Mouse (Mus musculus): ENCODE data around the gene Cd5l.

- TF ChIP-seq MAX (IDR thresholded peaks at IDR 0.05; ENCODE audit: low read depth), result no peak
- no peak for TF ChIP-seq CEBPB (IDR thresholded peaks at IDR 0.05; ENCODE audit: insufficient read depth, poor library complexity, severe bottlenecking)
- TF ChIP-seq POLR2A (IDR thresholded peaks at IDR 0.05; ENCODE audit: insufficient read length, low read depth), result no peak
- no peak for TF ChIP-seq REST (IDR thresholded peaks at IDR 0.05; ENCODE audit: insufficient read depth, insufficient read length)
- no peak for TF ChIP-seq E2F4 (IDR thresholded peaks at IDR 0.05; ENCODE audit: insufficient read depth)
- TF ChIP-seq TCF12 (IDR thresholded peaks at IDR 0.05; ENCODE audit: insufficient read depth, poor library complexity, severe bottlenecking), result no peak
- TF ChIP-seq USF1 (IDR thresholded peaks at IDR 0.05; ENCODE audit: low read depth), result no peak
- TF ChIP-seq SRF (IDR thresholded peaks at IDR 0.05; ENCODE audit: control insufficient read depth, insufficient read length, low read depth), result no peak
- TF ChIP-seq MYOD1 (IDR thresholded peaks at IDR 0.05; ENCODE audit: control insufficient read depth in 1 of 3, insufficient read length in 2 of 3, low read depth in 2 of 3), result no peak
- TF ChIP-seq POLR2AphosphoS2 (IDR thresholded peaks at IDR 0.05; ENCODE audit: insufficient read length, low read depth), result no peak
Measured at GRCm38 (mm10) chr3:87376195-87377165, 18.8 kb downstream of the Cd5l start, which contains the start of gene Fcrl1.

All from myocyte (in vitro differentiated cells).